Mouse (Mus musculus): ENCODE results near the gene Fam189a1.

Fam189a1 gene

GRCm38 (mm10) chr7:65046690-65047089 lies 109.7 kb downstream of the Fam189a1 start:
- in situ Hi-C loops (cut with MseI, MboI), result no loop called here

GRCm38 (mm10) chr7:65044280-65044679 lies 112.1 kb downstream of the Fam189a1 start:
- in situ Hi-C loops (cut with MseI, MboI), result no loop called here

- in situ Hi-C loops (cut with MseI, MboI), result no loop called here
Measured at GRCm38 (mm10) chr7:65041106-65041505, 115.3 kb downstream of the Fam189a1 start.

GRCm38 (mm10) chr7:65031741-65032140 lies 124.6 kb downstream of the Fam189a1 start:
- in situ Hi-C loops (cut with MseI, MboI), result no loop called here

GRCm38 (mm10) chr7:65031195-65031594 lies 125.2 kb downstream of the Fam189a1 start:
- in situ Hi-C loops (cut with MseI, MboI), result no loop called here

- in situ Hi-C loops (cut with MseI, MboI), result no loop called here
Measured at GRCm38 (mm10) chr7:65029985-65030384, 126.4 kb downstream of the Fam189a1 start.

GRCm38 (mm10) chr7:65021298-65021697 lies 135.1 kb downstream of the Fam189a1 start:
- in situ Hi-C loops (cut with MseI, MboI), result no loop called here

- in situ Hi-C loops (cut with MseI, MboI), result no loop called here
Measured at GRCm38 (mm10) chr7:65018036-65018679, 138.2 kb downstream of the Fam189a1 start.

- in situ Hi-C loops (cut with MseI, MboI), result no loop called here
Measured at GRCm38 (mm10) chr7:65017348-65017747, 139.0 kb downstream of the Fam189a1 start.

- in situ Hi-C loops (cut with MseI, MboI), result no loop called here
Measured at GRCm38 (mm10) chr7:65011133-65011532, 145.2 kb downstream of the Fam189a1 start.

- in situ Hi-C loops (cut with MseI, MboI), result no loop called here
Measured at GRCm38 (mm10) chr7:65010275-65010674, 146.1 kb downstream of the Fam189a1 start.

- in situ Hi-C loops (cut with MseI, MboI), result no loop called here
Measured at GRCm38 (mm10) chr7:65005731-65006130, 150.6 kb downstream of the Fam189a1 start.

- in situ Hi-C loops (cut with MseI, MboI), result no loop called here
Measured at GRCm38 (mm10) chr7:64999718-65000214, 156.6 kb downstream of the Fam189a1 start.

- in situ Hi-C loops (cut with MseI, MboI), result no loop called here
Measured at GRCm38 (mm10) chr7:64997743-64998142, 158.6 kb downstream of the Fam189a1 start.

GRCm38 (mm10) chr7:64995946-64996444 lies 160.4 kb downstream of the Fam189a1 start:
- in situ Hi-C loops (cut with MseI, MboI), result no loop called here

- in situ Hi-C loops (cut with MseI, MboI), result no loop called here
Measured at GRCm38 (mm10) chr7:64989406-64989805, 167.0 kb downstream of the Fam189a1 start.

GRCm38 (mm10) chr7:64988015-64988414 lies 168.4 kb downstream of the Fam189a1 start:
- in situ Hi-C loops (cut with MseI, MboI), result no loop called here

- in situ Hi-C loops (cut with MseI, MboI), result no loop called here
Measured at GRCm38 (mm10) chr7:64984468-64985120, 171.8 kb downstream of the Fam189a1 start.

- in situ Hi-C loops (cut with MseI, MboI), result no loop called here
Measured at GRCm38 (mm10) chr7:64981511-64982235, 174.7 kb downstream of the Fam189a1 start.

GRCm38 (mm10) chr7:64973590-64974262 lies 182.6 kb downstream of the Fam189a1 start:
- in situ Hi-C loops (cut with MseI, MboI), result no loop called here

GRCm38 (mm10) chr7:64962128-64962527 lies 194.2 kb downstream of the Fam189a1 start:
- in situ Hi-C loops (cut with MseI, MboI), result no loop called here

GRCm38 (mm10) chr7:64959087-64959486 lies 197.3 kb downstream of the Fam189a1 start:
- in situ Hi-C loops (cut with MseI, MboI), result loop anchor here in 1 of 2 experiments (10.0 kb wide), 1 partner anchor 106 kb away; no protein-coding TSS in a partner anchor
